Mouse (Mus musculus) MEL-GATA-1-ER (cell line): ENCODE data around the gene Pfn1.

ENCODE experiments used
- DNase-seq: peaks from one replicate; pipeline ENCODE4 v3.0.0-alpha.2; 2012; ENCODE audit warnings: low read depth; ENCODE audit errors: extremely low read depth

The Pfn1 gene

GRCm38 (mm10) chr11:70674501-70674900, 20.1 kb upstream of the Pfn1 start:
- DNase-seq, result no peak

GRCm38 (mm10) chr11:70674014-70674413, 19.6 kb upstream of the Pfn1 start:
- DNase-seq, result no peak

GRCm38 (mm10) chr11:70671333-70672047, 17.0 kb upstream of the Pfn1 start:
- DNase-seq, result no peak

GRCm38 (mm10) chr11:70670483-70670882, 16.0 kb upstream of the Pfn1 start:
- DNase-seq, result no peak

GRCm38 (mm10) chr11:70669582-70670345, 15.3 kb upstream of the Pfn1 start:
- DNase-seq, result peak; percentile 66

GRCm38 (mm10) chr11:70668771-70669505, 14.5 kb upstream of the Pfn1 start, which contains the start of gene Spag7:
Gene Spag7 (minus strand): TSS chr11:70669416.
- DNase-seq, result peak; percentile 100

- DNase-seq, result no peak
Measured at GRCm38 (mm10) chr11:70668335-70668770, 13.9 kb upstream of the Pfn1 start.

GRCm38 (mm10) chr11:70667271-70668150, 13.1 kb upstream of the Pfn1 start:
- DNase-seq, result no peak

- no peak for DNase-seq
Measured at GRCm38 (mm10) chr11:70666687-70667086, 12.2 kb upstream of the Pfn1 start.

GRCm38 (mm10) chr11:70664741-70665140, 10.3 kb upstream of the Pfn1 start:
- DNase-seq, result no peak

- DNase-seq, result no peak
Measured at GRCm38 (mm10) chr11:70663957-70664356, 9.5 kb upstream of the Pfn1 start.

GRCm38 (mm10) chr11:70663101-70663500, 8.7 kb upstream of the Pfn1 start:
- no peak for DNase-seq

- DNase-seq, result no peak
Measured at GRCm38 (mm10) chr11:70660571-70660970, 6.1 kb upstream of the Pfn1 start.

- no peak for DNase-seq
Measured at GRCm38 (mm10) chr11:70658942-70659341, 4.5 kb upstream of the Pfn1 start.

GRCm38 (mm10) chr11:70658521-70658920, 4.1 kb upstream of the Pfn1 start:
- no peak for DNase-seq

- no peak for DNase-seq
Measured at GRCm38 (mm10) chr11:70657991-70658390, 3.5 kb upstream of the Pfn1 start.

GRCm38 (mm10) chr11:70657573-70657972, 3.1 kb upstream of the Pfn1 start:
- DNase-seq, result no peak

GRCm38 (mm10) chr11:70656964-70657363, 2.5 kb upstream of the Pfn1 start, which contains the start of gene Eno3:
Gene Eno3 (plus strand): TSS chr11:70657202.
- DNase-seq, result no peak

- DNase-seq, result no peak
Measured at GRCm38 (mm10) chr11:70656456-70656927, 2.0 kb upstream of the Pfn1 start.

GRCm38 (mm10) chr11:70655571-70656455, 1.4 kb upstream of the Pfn1 start:
- DNase-seq, result no peak
